Mouse (Mus musculus): Measurements from ENCODE around the gene Diras2. TPM values are rescaled to one million over a fixed set of nuclear protein-coding genes. Genes with fewer than 3 reads are reported as not detected.

Gene Diras2
- polyA plus RNA-seq, 1 experiment, result 0.30 TPM

DNA sequence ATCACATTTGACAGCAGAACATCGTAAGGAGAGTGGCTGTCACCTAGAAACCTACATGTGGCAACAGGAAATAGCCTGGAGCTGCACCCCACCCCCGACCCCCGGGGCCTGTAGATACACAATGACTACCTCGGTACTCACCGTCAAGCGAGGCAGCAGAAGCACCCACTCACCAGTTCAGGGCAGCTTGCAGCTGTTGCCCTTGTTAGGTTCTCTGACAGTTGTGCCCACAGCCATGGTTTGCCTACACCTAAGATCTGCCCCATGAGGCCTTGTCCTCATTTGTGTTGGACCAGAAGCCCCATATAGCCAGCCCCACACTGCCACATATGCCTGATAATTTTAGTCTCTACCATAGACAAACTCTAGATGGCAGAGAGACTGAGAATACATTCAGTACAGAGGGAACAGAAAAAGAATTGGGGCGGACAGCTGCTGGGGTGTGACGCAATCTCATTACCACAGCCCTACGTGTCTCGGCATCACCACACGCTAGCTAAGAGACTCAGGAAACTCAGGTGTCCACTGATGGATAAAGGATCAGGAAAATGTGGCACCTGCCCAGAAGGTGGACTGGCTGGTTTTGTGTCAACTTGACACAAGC, 54.0 kb downstream of the Diras2 start:
- Histone ChIP-seq H3K36me3 (ENCODE audit: control insufficient read depth, insufficient read depth) (no peaks in the 10 kb centered on the region), H3K27me3 (ENCODE audit: control insufficient read depth, insufficient read depth, insufficient read length) (no peaks in the 10 kb centered on the region), H3K79me2 (ENCODE audit: control insufficient read depth, insufficient read depth) (no peaks in the 10 kb centered on the region), H3ac (ENCODE audit: control insufficient read depth, insufficient read length) (no peak overlapping the region), H3K4me3 (no peak overlapping the region), H3K4me2 (ENCODE audit: low read depth) (no peak overlapping the region)
- TF ChIP-seq REST (IDR thresholded peaks at IDR 0.05; ENCODE audit: insufficient read depth, insufficient read length), result no peak
- TF ChIP-seq TCF12 (IDR thresholded peaks at IDR 0.05; ENCODE audit: insufficient read depth, poor library complexity, severe bottlenecking), result no peak
- no peak for TF ChIP-seq TCF3 (IDR thresholded peaks at IDR 0.05; ENCODE audit: insufficient read length, low read depth)
- no peak for TF ChIP-seq E2F4 (IDR thresholded peaks at IDR 0.05; ENCODE audit: insufficient read depth)
- TF ChIP-seq USF1 (IDR thresholded peaks at IDR 0.05; ENCODE audit: low read depth), result no peak
- no peak for TF ChIP-seq MAX (IDR thresholded peaks at IDR 0.05; ENCODE audit: low read depth)
- TF ChIP-seq MYOD1 (IDR thresholded peaks at IDR 0.05; ENCODE audit: control insufficient read depth in 1 of 3, insufficient read length in 2 of 3, low read depth in 2 of 3), result peak in 2 of 3 experiments; percentile 74 to 89
- TF ChIP-seq CEBPB (IDR thresholded peaks at IDR 0.05; ENCODE audit: insufficient read depth, poor library complexity, severe bottlenecking), result peak; percentile 69
- no peak for TF ChIP-seq POLR2AphosphoS2 (IDR thresholded peaks at IDR 0.05; ENCODE audit: insufficient read length, low read depth)
- no peak for TF ChIP-seq SRF (IDR thresholded peaks at IDR 0.05; ENCODE audit: control insufficient read depth, insufficient read length, low read depth)
- peak in 1 of 3 experiments; percentile 51 for TF ChIP-seq MYOG (IDR thresholded peaks at IDR 0.05; ENCODE audit: control insufficient read depth in 1 of 3, insufficient read depth in 1 of 3, insufficient read length in 2 of 3, low read depth in 2 of 3)
- no peak for TF ChIP-seq POLR2A (IDR thresholded peaks at IDR 0.05; ENCODE audit: insufficient read length, low read depth)

DNA sequence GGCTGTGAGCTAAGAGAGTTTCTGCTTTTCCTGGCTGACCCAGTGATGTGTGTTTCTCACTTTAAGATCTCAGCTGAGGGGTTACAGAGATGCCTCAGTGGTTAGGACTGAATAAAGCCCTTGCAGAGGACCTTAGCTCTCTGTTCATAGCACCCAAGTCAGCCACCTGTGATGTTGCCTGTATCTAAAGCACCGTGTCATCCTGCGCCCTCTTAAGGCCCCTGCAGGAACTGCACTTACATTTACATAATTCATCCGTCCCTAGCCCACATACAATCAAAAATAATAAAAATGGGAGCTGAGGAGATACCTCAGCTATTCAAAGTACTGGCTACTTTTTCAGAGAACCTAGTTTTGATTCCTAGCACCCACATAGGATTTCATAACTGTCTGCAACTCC, 54.9 kb downstream of the Diras2 start:
- Histone ChIP-seq H3K4me2 (ENCODE audit: low read depth) (no peak overlapping the region), H3K79me2 (ENCODE audit: control insufficient read depth, insufficient read depth) (no peaks in the 10 kb centered on the region), H3K27me3 (ENCODE audit: control insufficient read depth, insufficient read depth, insufficient read length) (no peaks in the 10 kb centered on the region), H3ac (ENCODE audit: control insufficient read depth, insufficient read length) (no peak overlapping the region), H3K36me3 (ENCODE audit: control insufficient read depth, insufficient read depth) (no peaks in the 10 kb centered on the region), H3K4me3 (no peak overlapping the region)
- no peak for TF ChIP-seq TCF12 (IDR thresholded peaks at IDR 0.05; ENCODE audit: insufficient read depth, poor library complexity, severe bottlenecking)

DNA sequence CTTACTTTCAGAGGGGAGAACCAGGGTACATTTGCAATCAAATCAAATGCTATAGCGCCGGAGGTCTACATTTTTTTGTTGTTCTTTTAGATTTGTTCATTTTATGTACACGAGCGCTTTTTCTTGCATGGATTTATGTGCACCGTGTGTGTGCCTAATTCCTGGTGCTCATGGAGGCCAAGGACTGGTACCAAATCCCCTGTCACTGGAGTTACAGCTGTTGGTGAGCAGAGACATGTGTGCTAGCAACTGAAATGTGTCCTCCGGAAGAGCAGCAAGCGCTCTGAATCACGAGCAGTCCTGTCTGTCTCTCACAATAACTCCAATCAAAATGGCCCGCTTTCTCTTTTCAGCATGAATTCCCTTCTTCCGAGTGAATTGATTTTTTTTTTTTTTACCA, 55.8 kb downstream of the Diras2 start:
- H3K79me2 ChIP-seq (ENCODE audit: control insufficient read depth, insufficient read depth), result no peaks in the 10 kb centered on the region
- H3ac ChIP-seq (ENCODE audit: control insufficient read depth, insufficient read length), result no peak overlapping the region
- H3K4me3 ChIP-seq, result no peak overlapping the region
- H3K4me2 ChIP-seq (ENCODE audit: low read depth), result no peak overlapping the region
- H3K36me3 ChIP-seq (ENCODE audit: control insufficient read depth, insufficient read depth), result no peaks in the 10 kb centered on the region
- TF ChIP-seq CEBPB (IDR thresholded peaks at IDR 0.05; ENCODE audit: insufficient read depth, poor library complexity, severe bottlenecking) (no peak), SRF (IDR thresholded peaks at IDR 0.05; ENCODE audit: control insufficient read depth, insufficient read length, low read depth) (no peak), MAX (IDR thresholded peaks at IDR 0.05; ENCODE audit: low read depth) (no peak), MYOD1 (IDR thresholded peaks at IDR 0.05; ENCODE audit: control insufficient read depth in 1 of 3, insufficient read length in 2 of 3, low read depth in 2 of 3) (no peak), REST (IDR thresholded peaks at IDR 0.05; ENCODE audit: insufficient read depth, insufficient read length) (no peak), MYOG (IDR thresholded peaks at IDR 0.05; ENCODE audit: control insufficient read depth in 1 of 3, insufficient read depth in 1 of 3, insufficient read length in 2 of 3, low read depth in 2 of 3) (no peak), USF1 (IDR thresholded peaks at IDR 0.05; ENCODE audit: low read depth) (no peak), E2F4 (IDR thresholded peaks at IDR 0.05; ENCODE audit: insufficient read depth) (no peak), POLR2A (IDR thresholded peaks at IDR 0.05; ENCODE audit: insufficient read length, low read depth) (no peak), TCF3 (IDR thresholded peaks at IDR 0.05; ENCODE audit: insufficient read length, low read depth) (no peak), POLR2AphosphoS2 (IDR thresholded peaks at IDR 0.05; ENCODE audit: insufficient read length, low read depth) (no peak), TCF12 (IDR thresholded peaks at IDR 0.05; ENCODE audit: insufficient read depth, poor library complexity, severe bottlenecking) (no peak)
- no peaks in the 10 kb centered on the region for H3K27me3 ChIP-seq (ENCODE audit: control insufficient read depth, insufficient read depth, insufficient read length)

DNA sequence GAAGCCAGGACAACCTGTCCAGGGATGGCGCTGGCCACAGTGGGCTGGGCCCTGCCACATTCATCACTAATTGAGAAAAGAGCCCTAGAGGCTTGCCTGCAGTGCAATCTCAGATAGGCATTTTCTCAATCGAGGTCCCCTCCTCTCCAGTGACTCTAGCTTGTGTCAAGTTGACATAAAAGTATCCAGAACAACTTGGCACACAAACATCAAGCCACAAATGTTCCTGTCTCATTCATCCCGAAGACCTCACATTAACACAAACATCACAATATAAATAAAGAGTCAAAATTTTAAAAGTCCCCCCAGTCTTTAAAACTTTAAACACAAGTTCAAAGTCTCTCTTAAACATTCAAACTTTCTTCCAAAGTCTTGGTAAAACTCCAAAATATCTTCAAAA, 56.3 kb downstream of the Diras2 start:
- Histone ChIP-seq H3K4me2 (ENCODE audit: low read depth) (no peak overlapping the region), H3K79me2 (ENCODE audit: control insufficient read depth, insufficient read depth) (no peaks in the 10 kb centered on the region), H3K27me3 (ENCODE audit: control insufficient read depth, insufficient read depth, insufficient read length) (no peaks in the 10 kb centered on the region), H3K4me3 (no peak overlapping the region), H3K36me3 (ENCODE audit: control insufficient read depth, insufficient read depth) (no peaks in the 10 kb centered on the region), H3ac (ENCODE audit: control insufficient read depth, insufficient read length) (no peak overlapping the region)
- TF ChIP-seq MAX (IDR thresholded peaks at IDR 0.05; ENCODE audit: low read depth) (no peak), POLR2AphosphoS2 (IDR thresholded peaks at IDR 0.05; ENCODE audit: insufficient read length, low read depth) (no peak), SRF (IDR thresholded peaks at IDR 0.05; ENCODE audit: control insufficient read depth, insufficient read length, low read depth) (no peak), TCF3 (IDR thresholded peaks at IDR 0.05; ENCODE audit: insufficient read length, low read depth) (no peak), CEBPB (IDR thresholded peaks at IDR 0.05; ENCODE audit: insufficient read depth, poor library complexity, severe bottlenecking) (no peak), MYOG (IDR thresholded peaks at IDR 0.05; ENCODE audit: control insufficient read depth in 1 of 3, insufficient read depth in 1 of 3, insufficient read length in 2 of 3, low read depth in 2 of 3) (no peak), E2F4 (IDR thresholded peaks at IDR 0.05; ENCODE audit: insufficient read depth) (no peak), POLR2A (IDR thresholded peaks at IDR 0.05; ENCODE audit: insufficient read length, low read depth) (no peak), MYOD1 (IDR thresholded peaks at IDR 0.05; ENCODE audit: control insufficient read depth in 1 of 3, insufficient read length in 2 of 3, low read depth in 2 of 3) (no peak), REST (IDR thresholded peaks at IDR 0.05; ENCODE audit: insufficient read depth, insufficient read length) (no peak), USF1 (IDR thresholded peaks at IDR 0.05; ENCODE audit: low read depth) (no peak), TCF12 (IDR thresholded peaks at IDR 0.05; ENCODE audit: insufficient read depth, poor library complexity, severe bottlenecking) (no peak)

Data from myocyte (in vitro differentiated cells).